Mouse (Mus musculus): ENCODE data around the gene Ces1d. TPM values are rescaled to one million over a fixed set of nuclear protein-coding genes. Genes with fewer than 3 reads are reported as not detected.

Ces1d gene
- total and polyA plus RNA-seq, 2 experiments from 2014 or later: 1.5 TPM; not detected in 1

- Histone ChIP-seq H3K9ac (replicated peaks; ENCODE audit: low read depth, low read length) (no peak within 1 kb of the TSS), H3K4me1 (ENCODE audit: control insufficient read depth, insufficient read depth) (no peaks in the 10 kb centered on the region), H3K27me3 (ENCODE audit: control insufficient read depth, insufficient read depth, low read length) (no peaks in the 10 kb centered on the region), H3K4me2 (ENCODE audit: low read depth, low read length) (no peak within 1 kb of the TSS), H3K4me3 (ENCODE audit: low read depth, low read length) (no peak within 1 kb of the TSS), H3K36me3 (replicated peaks; ENCODE audit: control insufficient read depth, insufficient read depth, low read length) (no peaks in the 10 kb centered on the region), H3K9me3 (replicated peaks; ENCODE audit: control insufficient read depth, low read length) (no peaks in the 10 kb centered on the region), H3K27ac (ENCODE audit: low read depth) (no peak within 1 kb of the TSS)
- 79% methylated on average over 3 of the region's 3 CpGs for WGBS
- no peak for DNase-seq (ENCODE audit: low spot score)
- TF ChIP-seq EP300 (IDR thresholded peaks at IDR 0.05; ENCODE audit: low read depth) (no peak), CTCF (IDR thresholded peaks at IDR 0.05; ENCODE audit: low read depth) (no peak)
- ATAC-seq (ENCODE audit: insufficient read depth, low read depth): no peak
Measured at GRCm38 (mm10) chr8:93131233-93131980, 66.2 kb downstream of the Ces1d start, which contains the start of gene Ces1c. Gene Ces1c (minus strand): TSS chr8:93131283.

- 66% methylated on average over 2 of the region's 2 CpGs for whole genome bisulfite sequencing
- ATAC-seq (ENCODE audit: insufficient read depth, low read depth) (no peak), DNase-seq (ENCODE audit: low spot score) (no peak)
- H3K27me3 ChIP-seq (ENCODE audit: control insufficient read depth, insufficient read depth, low read length): no peaks in the 10 kb centered on the region
- no peaks in the 10 kb centered on the region for H3K4me1 ChIP-seq (ENCODE audit: control insufficient read depth, insufficient read depth)
- no peak for TF ChIP-seq EP300 (IDR thresholded peaks at IDR 0.05; ENCODE audit: low read depth)
- no peak overlapping the region for H3K27ac ChIP-seq (ENCODE audit: low read depth)
- no peak overlapping the region for H3K4me2 ChIP-seq (ENCODE audit: low read depth, low read length)
- no peak overlapping the region for H3K4me3 ChIP-seq (ENCODE audit: low read depth, low read length)
- no peaks in the 10 kb centered on the region for H3K36me3 ChIP-seq (replicated peaks; ENCODE audit: control insufficient read depth, insufficient read depth, low read length)
- no peaks in the 10 kb centered on the region for H3K9me3 ChIP-seq (replicated peaks; ENCODE audit: control insufficient read depth, low read length)
- H3K9ac ChIP-seq (replicated peaks; ENCODE audit: low read depth, low read length): no peak overlapping the region
Measured at GRCm38 (mm10) chr8:93126476-93126875, 71.2 kb downstream of the Ces1d start.

- Histone ChIP-seq H3K27me3 (ENCODE audit: control insufficient read depth, insufficient read depth, low read length) (no peaks in the 10 kb centered on the region), H3K27ac (ENCODE audit: low read depth) (no peak overlapping the region), H3K9me3 (replicated peaks; ENCODE audit: control insufficient read depth, low read length) (no peaks in the 10 kb centered on the region), H3K4me1 (ENCODE audit: control insufficient read depth, insufficient read depth) (no peaks in the 10 kb centered on the region), H3K36me3 (replicated peaks; ENCODE audit: control insufficient read depth, insufficient read depth, low read length) (no peaks in the 10 kb centered on the region), H3K4me2 (ENCODE audit: low read depth, low read length) (no peak overlapping the region), H3K9ac (replicated peaks; ENCODE audit: low read depth, low read length) (no peak overlapping the region), H3K4me3 (ENCODE audit: low read depth, low read length) (no peak overlapping the region)
- no peak for ATAC-seq (ENCODE audit: insufficient read depth, low read depth)
- 67% methylated on average over 1 of the region's 1 CpGs for WGBS
- no peak for DNase-seq (ENCODE audit: low spot score)
- no peak for TF ChIP-seq CTCF (IDR thresholded peaks at IDR 0.05; ENCODE audit: low read depth)
- no peak for TF ChIP-seq EP300 (IDR thresholded peaks at IDR 0.05; ENCODE audit: low read depth)
Measured at GRCm38 (mm10) chr8:93122005-93122404, 75.6 kb downstream of the Ces1d start.

Other genes with a start within 250 kb of the Ces1d start
- 0.27 TPM in 1 of 2 replicates, not detected in the other for gene Slc6a2, start 237.8 kb downstream of the Ces1d start, total RNA-seq (2014; rRNA removed; ENCODE audit: low replicate concordance)
- gene Slc6a2, start 237.8 kb downstream of the Ces1d start, polyA plus RNA-seq (2015; fragmentation: Nextera tagmentation; extraction: Ambion mirVana): not detected in 2 replicates
- gene Ces1a, start 149.6 kb downstream of the Ces1d start, total RNA-seq (2014; rRNA removed; ENCODE audit: low replicate concordance): not detected in 2 replicates
- not detected in 2 replicates for gene Ces1a, start 149.6 kb downstream of the Ces1d start, polyA plus RNA-seq (2015; fragmentation: Nextera tagmentation; extraction: Ambion mirVana)
- not detected in 2 replicates for gene Ces1b, start 117.8 kb downstream of the Ces1d start, total RNA-seq (2014; rRNA removed; ENCODE audit: low replicate concordance)
- not detected in 2 replicates for gene Ces1b, start 117.8 kb downstream of the Ces1d start, polyA plus RNA-seq (2015; fragmentation: Nextera tagmentation; extraction: Ambion mirVana)
- gene Ces1c, start 66.6 kb downstream of the Ces1d start, total RNA-seq (2014; rRNA removed; ENCODE audit: low replicate concordance): not detected in 2 replicates
- not detected in 2 replicates for gene Ces1c, start 66.6 kb downstream of the Ces1d start, polyA plus RNA-seq (2015; fragmentation: Nextera tagmentation; extraction: Ambion mirVana)
- not detected in 2 replicates for gene Ces1e, start 31.8 kb upstream of the Ces1d start, total RNA-seq (2014; rRNA removed; ENCODE audit: low replicate concordance)
- 0.49 and 0.60 TPM in 2 replicates for gene Ces1e, start 31.8 kb upstream of the Ces1d start, polyA plus RNA-seq (2015; fragmentation: Nextera tagmentation; extraction: Ambion mirVana)
- gene Ces1f, start 81.9 kb upstream of the Ces1d start, total RNA-seq (2014; rRNA removed; ENCODE audit: low replicate concordance): not detected in 2 replicates
- 0.11 TPM in 1 of 2 replicates, not detected in the other for gene Ces1f, start 81.9 kb upstream of the Ces1d start, polyA plus RNA-seq (2015; fragmentation: Nextera tagmentation; extraction: Ambion mirVana)
- gene Ces1g, start 139.5 kb upstream of the Ces1d start, total RNA-seq (2014; rRNA removed; ENCODE audit: low replicate concordance): not detected in 2 replicates
- not detected in 2 replicates for gene Ces1g, start 139.5 kb upstream of the Ces1d start, polyA plus RNA-seq (2015; fragmentation: Nextera tagmentation; extraction: Ambion mirVana)
- not detected in 2 replicates for gene Ces1h, start 181.9 kb upstream of the Ces1d start, total RNA-seq (2014; rRNA removed; ENCODE audit: low replicate concordance)
- not detected in 2 replicates for gene Ces1h, start 181.9 kb upstream of the Ces1d start, polyA plus RNA-seq (2015; fragmentation: Nextera tagmentation; extraction: Ambion mirVana)